Mouse (Mus musculus) thymus, adult 2 months (tissue): ENCODE results near the gene Uhrf1bp1. TPM values are rescaled to one million over a fixed set of nuclear protein-coding genes. Genes with fewer than 3 reads are reported as not detected.
A peak's percentile ranks its signal among the peaks of the same experiment; 100 is the strongest.

ENCODE experiments used
- DNase-seq: peaks from one replicate; pipeline ENCODE4 v3.0.0; 2021
- H3K27ac ChIP-seq: fragments of 200-500 bp; 2 replicates; pipeline ENCODE4 v1.5.1; 2012; ENCODE audit warnings: low read length, control low read depth; ENCODE audit not compliant: control insufficient read depth, insufficient read depth
- H3K27me3 ChIP-seq: fragments of 200-500 bp; 2 replicates; pipeline ENCODE4 v1.6.1; 2012; ENCODE audit warnings: mild to moderate bottlenecking, low read length, moderate library complexity, mixed read lengths; ENCODE audit not compliant: control insufficient read depth, insufficient read depth
- H3K36me3 ChIP-seq: fragments of 200-500 bp; 2 replicates; pipeline ENCODE4 v1.6.1; 2012; ENCODE audit warnings: mild to moderate bottlenecking, low read length, moderate library complexity; ENCODE audit not compliant: control insufficient read depth, insufficient read depth
- H3K4me1 ChIP-seq: fragments of 200-500 bp; replicated peaks from 2 replicates; pipeline ENCODE4 v1.6.1; 2012; ENCODE audit warnings: low read length; ENCODE audit not compliant: control insufficient read depth, insufficient read depth
- H3K4me3 ChIP-seq: fragments of 200-500 bp; 2 replicates; pipeline ENCODE4 v1.5.1; 2012; ENCODE audit warnings: mild to moderate bottlenecking, low read length, control low read depth, moderate library complexity; ENCODE audit not compliant: control insufficient read depth, insufficient read depth
- CTCF ChIP-seq: fragments of 200-500 bp; IDR thresholded peaks from 2 replicates; pipeline ENCODE4 v1.5.1; 2012; ENCODE audit warnings: mild to moderate bottlenecking, control low read depth, low read length, moderate library complexity, borderline replicate concordance; ENCODE audit not compliant: control insufficient read depth, poor library complexity, insufficient read depth; ENCODE audit errors: extremely low read depth
- POLR2A ChIP-seq: fragments of 200-500 bp; IDR thresholded peaks from 2 replicates; pipeline ENCODE4 v1.6.1; 2012; ENCODE audit warnings: mild to moderate bottlenecking, low read length, control low read depth, moderate library complexity; ENCODE audit not compliant: control insufficient read depth, poor library complexity, insufficient read depth; ENCODE audit errors: extremely low read depth
- WGBS: fragments of 180-500 bp; shearing (Covaris S2); methylation state at CpG from one replicate; pipeline ENCODE4 v1.1.7; 2018; 5-methylcytosine and 5-hydroxymethylcytosine counted together
- polyA plus RNA-seq: library from polyadenylated mRNA; depleted of rRNA; stranded (reverse); fragments of >200 nt; gene quantifications from 2 replicates; pipeline ENCODE4 v1.2.3, GENCODE M21; 2012

The Uhrf1bp1 gene
- polyA plus RNA-seq, 1 experiment, result 4.4 TPM

- DNase-seq, result peak; percentile 76
- H3K27ac ChIP-seq, result peak within 1 kb of the TSS; percentile 65
- no peaks in the 10 kb centered on the region for H3K27me3 ChIP-seq
- peaks cover 16% of the 10 kb centered on the region for H3K4me1 ChIP-seq
- peak within 1 kb of the TSS; percentile 56 for H3K4me3 ChIP-seq
- TF ChIP-seq CTCF (no peak), POLR2A (0 out of 2 replicates have a peak, but pooled peaks have one; percentile 19)
- WGBS, result under 1% methylated on average over 53 of the region's 53 CpGs
- H3K36me3 ChIP-seq, result no peaks in the 10 kb centered on the region
Measured at GRCm38 (mm10) chr17:27909622-27910500, 53.6 kb downstream of the Uhrf1bp1 start, which contains the start of gene Taf11. Gene Taf11, minus strand, starts transcription at chr17:27909844.

GRCm38 (mm10) chr17:27911371-27911770 is 55.1 kb downstream of the Uhrf1bp1 start:
- WGBS, result 94% methylated on average over 7 of the region's 7 CpGs
- no peak overlapping the region for H3K4me3 ChIP-seq
- H3K4me1 ChIP-seq, result peaks cover 16% of the 10 kb centered on the region
- DNase-seq, result no peak
- no peaks in the 10 kb centered on the region for H3K36me3 ChIP-seq
- no peak overlapping the region for H3K27ac ChIP-seq
- no peaks in the 10 kb centered on the region for H3K27me3 ChIP-seq
- no peak for TF ChIP-seq POLR2A
- TF ChIP-seq CTCF, result no peak

GRCm38 (mm10) chr17:27914742-27915141 is 58.5 kb downstream of the Uhrf1bp1 start:
- Histone ChIP-seq H3K27me3 (no peaks in the 10 kb centered on the region), H3K4me1 (peaks cover 7% of the 10 kb centered on the region), H3K36me3 (no peaks in the 10 kb centered on the region), H3K27ac (no peak overlapping the region), H3K4me3 (no peak overlapping the region)
- no peak for TF ChIP-seq CTCF
- TF ChIP-seq POLR2A, result no peak
- no peak for DNase-seq
- WGBS, result 90% methylated on average over 4 of the region's 4 CpGs

- no peak overlapping the region for H3K4me3 ChIP-seq
- WGBS, result over 99% methylated on average over 4 of the region's 4 CpGs
- no peaks in the 10 kb centered on the region for H3K4me1 ChIP-seq
- DNase-seq, result no peak
- TF ChIP-seq POLR2A, result no peak
- TF ChIP-seq CTCF, result no peak
- H3K36me3 ChIP-seq, result no peaks in the 10 kb centered on the region
- no peaks in the 10 kb centered on the region for H3K27me3 ChIP-seq
- no peak overlapping the region for H3K27ac ChIP-seq
Measured at GRCm38 (mm10) chr17:27916366-27916765, 60.1 kb downstream of the Uhrf1bp1 start.

GRCm38 (mm10) chr17:27920676-27921075 is 64.4 kb downstream of the Uhrf1bp1 start:
- TF ChIP-seq CTCF (no peak), POLR2A (no peak)
- H3K4me1 ChIP-seq, result no peaks in the 10 kb centered on the region
- H3K4me3 ChIP-seq, result no peak overlapping the region
- DNase-seq, result no peak
- H3K27me3 ChIP-seq, result no peaks in the 10 kb centered on the region
- no peak overlapping the region for H3K27ac ChIP-seq
- 93% methylated on average over 4 of the region's 4 CpGs for WGBS
- no peaks in the 10 kb centered on the region for H3K36me3 ChIP-seq

- DNase-seq, result no peak
- Histone ChIP-seq H3K36me3 (no peaks in the 10 kb centered on the region), H3K4me1 (no peaks in the 10 kb centered on the region), H3K4me3 (no peak overlapping the region), H3K27ac (no peak overlapping the region), H3K27me3 (no peaks in the 10 kb centered on the region)
- no peak for TF ChIP-seq POLR2A
- no peak for TF ChIP-seq CTCF
- 96% methylated on average over 11 of the region's 11 CpGs for WGBS
Measured at GRCm38 (mm10) chr17:27922174-27922712, 66.0 kb downstream of the Uhrf1bp1 start.

GRCm38 (mm10) chr17:27925054-27925453 is 68.8 kb downstream of the Uhrf1bp1 start:
- no peak for DNase-seq
- Histone ChIP-seq H3K27me3 (no peaks in the 10 kb centered on the region), H3K36me3 (no peaks in the 10 kb centered on the region), H3K4me1 (no peaks in the 10 kb centered on the region), H3K27ac (no peak overlapping the region), H3K4me3 (no peak overlapping the region)
- WGBS, result 95% methylated on average over 4 of the region's 4 CpGs
- TF ChIP-seq POLR2A (no peak), CTCF (no peak)
